Mouse (Mus musculus) adrenal gland, postnatal 36 days (tissue): Measurements from ENCODE around the gene March7. TPM values are rescaled to one million over a fixed set of nuclear protein-coding genes. Genes with fewer than 3 reads are reported as not detected.

Source experiments
- DNase-seq, 2 experiments: peaks; one replicate each; pipeline ENCODE4 v3.0.0; 2021; ENCODE audit warnings: mixed read lengths in 1 of 2
- long read RNA-seq, 2 experiments: library from polyadenylated mRNA; stranded (forward); transcript quantifications; one replicate each; pipeline ENCODE4 v2.0.0; 2021; ENCODE audit warnings: borderline sequencing depth in 2 of 2
- total RNA-seq, 2 experiments: library from RNA; stranded (reverse); gene quantifications; 2 replicates each; pipeline ENCODE4 v1.2.3; 2021

March7 gene
- total RNA-seq = 10 to 100 TPM; 42.6 to 45.2 TPM
- long read RNA-seq, experiment 1, transcript March7-203 (10 exons, 3,594 nt) = major isoform, 26 of 57 reads
- long read RNA-seq, experiment 1, transcript March7-202 (11 exons, 2,271 nt) = minor isoform, 8 of 57 reads
- long read RNA-seq, experiment 1, partial matches to known transcripts = 6 of 57 reads
- long read RNA-seq, experiment 1, other reads (novel, unspliced or antisense) = 17 of 57 reads
- long read RNA-seq, experiment 2, transcript March7-203 (10 exons, 3,594 nt) = major isoform, 6 of 13 reads
- long read RNA-seq, experiment 2, partial matches to known transcripts = 1 of 13 reads
- long read RNA-seq, experiment 2, other reads (novel, unspliced or antisense) = 5 of 13 reads

- DNase-seq = peak; percentile 91 to 95
Observed at GRCm38 (mm10) chr2:60209703-60210651, at the start of gene March7, which contains the start of gene Baz2b. TSS of gene March7 (plus strand) at chr2:60209887. TSS of gene Baz2b (minus strand) at chr2:60209839.

DNA sequence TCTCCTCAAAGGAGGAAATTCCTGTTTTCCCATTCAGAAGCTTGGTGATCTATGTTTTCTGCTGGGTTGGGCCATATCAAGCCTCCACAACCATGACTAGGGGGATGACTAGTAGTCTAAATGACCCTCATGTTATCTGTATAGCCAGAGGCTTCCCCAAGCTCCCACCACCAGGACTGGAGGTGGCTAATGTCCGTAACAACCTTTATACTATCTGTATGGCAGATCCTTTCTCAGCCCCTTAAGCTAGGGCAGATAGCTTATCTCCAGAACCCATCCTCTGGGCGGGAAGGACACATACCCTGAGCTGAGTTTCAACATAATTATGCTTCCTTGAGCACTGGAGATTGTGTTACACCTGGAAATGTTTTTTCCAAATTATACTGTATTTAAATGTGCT lies 45.9 kb upstream of the March7 start:
- no peak for DNase-seq

DNA sequence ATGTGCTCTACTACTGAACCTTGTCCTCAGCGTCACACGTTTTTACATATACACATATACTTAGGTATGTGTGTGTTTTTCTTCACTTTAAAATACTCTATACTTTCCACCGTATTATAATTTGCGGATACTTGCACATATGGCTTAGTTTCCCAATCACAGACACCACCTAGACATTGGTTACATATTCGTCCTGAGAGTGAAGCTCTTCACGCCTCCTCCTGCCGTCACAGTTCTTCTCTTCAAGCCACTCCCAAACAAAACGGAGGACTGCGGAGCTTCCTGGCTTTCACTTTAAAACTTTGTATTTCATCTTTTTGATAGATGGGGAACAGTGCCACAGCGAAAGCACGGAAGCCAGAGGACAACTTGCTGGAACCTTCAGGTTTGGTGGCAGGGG lies 44.0 kb upstream of the March7 start:
- DNase-seq = no peak

GRCm38 (mm10) chr2:60166878-60167277 lies 42.8 kb upstream of the March7 start:
- DNase-seq = no peak

DNA sequence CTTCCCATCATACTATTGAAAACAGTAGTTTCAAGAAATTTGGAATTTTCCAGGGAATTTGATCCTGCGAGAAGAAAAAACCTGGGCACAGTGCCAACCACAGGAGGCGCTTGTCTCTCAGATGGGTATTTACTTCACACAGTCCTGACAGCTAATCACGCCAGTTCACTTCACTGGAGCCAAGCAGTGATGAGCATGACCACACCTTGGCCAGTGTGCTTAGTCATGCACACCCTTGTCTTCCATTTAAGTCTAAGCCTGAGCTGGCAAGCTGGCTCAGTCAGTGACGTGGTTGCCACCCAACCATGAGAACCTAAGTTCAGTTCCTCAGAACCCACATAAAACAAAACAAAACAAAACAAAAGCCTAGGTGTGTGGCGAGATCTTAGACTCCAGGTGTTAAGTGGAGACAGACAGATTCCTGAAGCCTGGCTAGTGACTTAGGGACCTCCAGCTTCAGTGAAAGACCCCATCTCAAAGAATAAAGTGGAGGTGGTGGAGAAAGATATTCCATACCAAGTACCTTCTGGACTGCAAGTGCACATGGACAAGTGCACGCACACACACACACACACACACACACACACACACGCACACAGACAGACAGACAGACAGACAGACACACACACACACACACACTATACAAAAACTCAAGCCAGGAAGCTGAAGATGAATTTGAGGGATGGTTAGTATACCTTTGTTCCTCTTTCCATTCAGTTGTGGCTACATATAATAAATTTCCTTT lies 37.7 kb upstream of the March7 start:
- peak in 1 of 2 experiments; percentile 4 for DNase-seq

GRCm38 (mm10) chr2:60172531-60172914 lies 37.2 kb upstream of the March7 start:
- peak in 1 of 2 experiments; percentile 13 for DNase-seq

GRCm38 (mm10) chr2:60173190-60173589 lies 36.5 kb upstream of the March7 start:
- DNase-seq = no peak

GRCm38 (mm10) chr2:60173595-60173994 lies 36.1 kb upstream of the March7 start:
- DNase-seq = no peak

DNA sequence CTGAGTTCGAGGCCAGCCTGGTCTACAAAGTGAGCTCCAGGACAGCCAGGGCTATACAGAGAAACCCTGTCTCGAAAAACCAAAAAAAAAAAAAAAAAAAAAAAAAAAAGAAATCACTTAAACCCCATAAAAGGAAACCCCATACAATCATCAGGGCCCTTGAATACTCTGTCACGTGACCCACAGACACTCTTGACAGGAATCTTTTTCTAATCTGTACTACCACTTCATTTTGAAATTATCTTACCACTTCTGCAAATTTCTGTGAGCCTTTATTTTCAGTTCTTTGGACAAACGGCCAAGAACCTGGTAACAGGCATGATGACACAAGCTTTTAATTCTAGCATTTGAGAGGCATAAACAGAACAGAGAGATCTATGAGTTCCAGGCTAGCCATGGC lies 34.6 kb upstream of the March7 start:
- DNase-seq = no peak

- DNase-seq = no peak
Observed at GRCm38 (mm10) chr2:60176087-60176486, 33.6 kb upstream of the March7 start.

DNA sequence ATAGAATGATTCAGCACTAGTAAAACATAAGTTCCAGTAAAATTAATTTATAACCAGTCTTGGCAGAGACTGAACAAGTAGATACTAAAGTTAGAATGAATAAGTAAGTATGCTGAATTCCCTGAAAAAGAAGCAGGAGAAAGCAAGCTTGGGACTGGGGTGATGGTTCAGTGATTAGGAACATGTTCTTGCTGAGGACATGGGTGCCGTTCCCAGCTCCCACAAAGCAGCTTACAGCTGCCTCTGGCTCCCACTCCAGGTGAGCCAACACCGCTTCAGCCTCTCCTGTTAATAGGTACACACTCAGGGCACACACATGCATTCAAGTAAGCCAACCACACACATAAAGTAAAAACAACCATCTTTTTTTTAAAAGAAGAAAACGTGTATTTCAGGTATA lies 32.2 kb upstream of the March7 start:
- no peak for DNase-seq

- no peak for DNase-seq
Observed at GRCm38 (mm10) chr2:60181696-60182095, 28.0 kb upstream of the March7 start.

GRCm38 (mm10) chr2:60196841-60197240 lies 12.8 kb upstream of the March7 start:
- DNase-seq = no peak

DNA sequence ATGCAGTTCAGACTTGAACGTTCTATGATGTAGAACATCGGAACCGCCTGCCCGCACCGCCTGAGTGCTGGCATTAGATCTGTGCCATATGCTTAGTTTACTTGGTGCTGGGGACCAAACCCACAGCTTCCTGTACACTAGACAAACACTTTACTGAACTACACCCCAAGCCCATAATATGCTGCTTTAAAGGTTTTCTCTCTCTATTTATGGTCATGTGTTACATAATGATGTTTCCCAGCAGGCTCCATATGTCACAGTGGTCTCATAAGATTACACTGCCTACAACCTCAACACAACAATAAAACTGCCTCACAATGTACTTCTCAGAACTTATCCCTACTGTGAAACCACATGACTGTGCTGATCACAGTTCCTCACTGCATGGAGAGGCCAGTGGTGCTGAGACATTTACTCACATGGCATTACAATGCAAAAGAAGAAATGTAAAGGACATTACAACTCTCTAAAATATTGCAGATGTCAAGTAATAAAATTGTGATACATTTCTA lies 9.6 kb upstream of the March7 start:
- no peak for DNase-seq

DNA sequence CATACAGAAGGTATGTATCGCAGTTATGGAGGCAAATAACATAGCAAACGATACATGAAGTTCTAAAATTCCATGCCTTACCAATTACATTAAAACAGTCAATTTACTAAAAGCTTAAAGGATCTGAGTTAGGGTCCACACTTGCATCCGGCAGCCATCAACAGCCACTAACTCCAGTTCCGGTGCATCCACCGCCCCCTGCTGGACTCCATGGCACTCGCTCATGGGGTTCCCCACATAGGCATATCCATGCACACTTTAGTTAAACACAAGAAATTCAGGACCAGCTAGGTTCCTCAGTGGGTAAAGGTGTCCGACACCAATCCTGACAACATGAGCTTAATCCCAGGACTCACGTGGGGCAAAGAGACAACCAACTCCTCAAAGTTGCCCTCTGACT lies 9.0 kb upstream of the March7 start:
- DNase-seq = peak; percentile 70 to 79

- DNase-seq = no peak
Observed at GRCm38 (mm10) chr2:60202900-60203530, 6.7 kb upstream of the March7 start.

- no peak for DNase-seq
Observed at GRCm38 (mm10) chr2:60203733-60204132, 6.0 kb upstream of the March7 start.

- DNase-seq = no peak
Observed at GRCm38 (mm10) chr2:60204162-60204561, 5.5 kb upstream of the March7 start.

- DNase-seq = no peak
Observed at GRCm38 (mm10) chr2:60205795-60206194, 3.9 kb upstream of the March7 start.

DNA sequence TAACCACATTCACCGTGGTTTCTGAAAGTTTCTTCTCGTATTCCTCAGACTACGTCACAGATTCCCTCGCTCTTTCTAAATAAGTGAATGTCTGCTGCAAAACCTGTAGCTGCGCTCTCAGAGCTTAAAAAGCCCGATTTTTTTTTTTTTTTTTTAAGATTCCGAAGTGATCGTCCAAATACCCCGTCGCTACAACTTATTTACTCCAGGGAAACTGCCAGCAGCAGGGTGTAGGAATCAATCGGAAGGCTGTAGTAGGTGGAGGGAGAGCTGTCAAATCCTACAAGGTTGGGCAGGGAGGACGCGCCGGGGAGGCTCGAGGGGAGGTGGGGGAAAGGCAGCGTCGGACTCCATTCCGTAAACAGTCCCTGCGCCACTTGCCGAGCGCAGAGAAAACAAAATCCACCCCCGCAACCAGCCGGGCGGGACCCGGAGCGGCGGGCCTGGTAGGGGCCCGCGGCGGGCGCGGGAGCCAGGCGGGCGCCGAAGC lies 520 bp upstream of the March7 start:
- DNase-seq = peak; percentile 62 to 67

DNA sequence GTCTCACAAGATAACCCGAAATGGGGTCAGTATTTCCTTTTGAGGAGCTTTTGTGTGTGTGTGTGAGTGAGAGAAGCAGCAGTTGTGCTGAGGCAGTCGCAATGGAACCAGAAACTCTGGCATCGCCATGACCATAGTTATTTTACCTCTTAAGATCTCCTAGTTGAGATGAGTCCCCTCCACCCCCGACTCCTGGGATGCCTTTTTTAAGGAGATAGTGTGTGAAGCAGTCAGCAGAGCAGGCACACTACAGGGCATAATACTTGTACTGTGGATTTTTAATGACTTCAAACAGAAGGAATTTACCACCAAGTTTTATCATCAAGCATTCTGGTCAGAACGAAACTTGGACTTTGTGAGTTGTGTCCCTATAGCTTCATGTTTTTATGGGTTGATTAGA lies 1.1 kb downstream of the March7 start:
- DNase-seq = no peak
